Mouse (Mus musculus): ENCODE measurements around the gene Fbxo21.

Fbxo21 gene

GRCm38 (mm10) chr5:118047091-118047757 lies 70.7 kb downstream of the Fbxo21 start:
- no peak for DNase-seq

DNA sequence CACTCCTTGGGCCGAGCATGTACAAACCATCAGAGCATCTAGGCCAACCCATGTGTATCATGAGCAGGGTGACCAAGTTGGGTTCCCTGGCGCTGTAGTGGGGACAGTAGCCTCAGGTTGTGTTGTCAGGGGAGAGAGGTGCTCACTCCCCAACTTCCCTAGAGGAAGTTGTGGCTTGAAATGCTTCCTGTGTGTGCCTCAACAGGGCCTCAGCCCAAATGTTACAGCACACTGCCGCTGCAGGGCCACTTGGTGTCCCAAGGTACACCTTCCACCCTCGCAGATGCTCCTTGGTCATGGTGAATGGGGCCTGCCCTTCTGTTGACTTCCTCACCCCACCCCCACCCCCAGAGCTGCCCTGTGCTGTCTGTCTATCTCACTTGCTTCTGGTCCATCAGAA lies 71.9 kb downstream of the Fbxo21 start:
- DNase-seq = no peak

DNA sequence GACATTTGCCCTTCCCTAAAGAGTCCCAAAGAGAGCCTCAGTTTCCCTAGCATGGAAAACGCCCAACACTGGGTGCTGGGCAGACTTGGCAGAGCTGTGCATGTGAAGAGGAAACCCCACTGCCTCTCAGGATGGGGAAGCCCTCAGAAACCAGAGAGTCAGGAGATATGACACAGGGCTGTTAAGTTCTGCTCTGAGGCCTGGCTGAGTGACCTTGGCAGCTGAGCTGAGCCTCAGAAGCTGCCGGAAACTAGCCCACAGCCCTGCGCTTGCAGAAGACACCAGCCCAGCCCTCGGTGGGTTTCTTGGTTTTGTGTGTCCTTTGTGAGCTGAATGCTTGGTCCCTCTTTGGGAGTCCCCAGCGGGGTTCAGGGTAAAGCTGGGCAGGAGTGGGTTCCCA lies 72.4 kb downstream of the Fbxo21 start:
- DNase-seq = no peak

DNA sequence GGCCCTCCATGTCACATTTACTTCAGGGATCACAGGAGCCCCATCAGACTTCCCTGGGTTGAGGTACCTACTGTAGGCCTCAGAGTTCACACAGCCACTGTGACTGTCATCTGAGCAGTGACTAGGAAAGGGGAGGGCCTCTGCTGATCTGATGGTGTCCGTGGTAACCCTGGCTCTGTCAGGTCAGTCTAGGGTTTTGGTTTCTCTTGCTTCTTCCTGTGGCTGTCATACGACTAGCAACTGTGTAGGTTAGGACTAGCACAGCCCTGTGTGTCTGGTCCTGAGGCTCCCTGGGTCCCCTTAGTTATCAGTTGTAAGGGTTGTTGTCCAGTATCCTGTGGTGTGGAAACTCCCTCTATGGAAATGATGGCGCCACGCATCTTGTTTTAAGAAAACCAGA lies 74.2 kb downstream of the Fbxo21 start:
- no peak for DNase-seq

DNA sequence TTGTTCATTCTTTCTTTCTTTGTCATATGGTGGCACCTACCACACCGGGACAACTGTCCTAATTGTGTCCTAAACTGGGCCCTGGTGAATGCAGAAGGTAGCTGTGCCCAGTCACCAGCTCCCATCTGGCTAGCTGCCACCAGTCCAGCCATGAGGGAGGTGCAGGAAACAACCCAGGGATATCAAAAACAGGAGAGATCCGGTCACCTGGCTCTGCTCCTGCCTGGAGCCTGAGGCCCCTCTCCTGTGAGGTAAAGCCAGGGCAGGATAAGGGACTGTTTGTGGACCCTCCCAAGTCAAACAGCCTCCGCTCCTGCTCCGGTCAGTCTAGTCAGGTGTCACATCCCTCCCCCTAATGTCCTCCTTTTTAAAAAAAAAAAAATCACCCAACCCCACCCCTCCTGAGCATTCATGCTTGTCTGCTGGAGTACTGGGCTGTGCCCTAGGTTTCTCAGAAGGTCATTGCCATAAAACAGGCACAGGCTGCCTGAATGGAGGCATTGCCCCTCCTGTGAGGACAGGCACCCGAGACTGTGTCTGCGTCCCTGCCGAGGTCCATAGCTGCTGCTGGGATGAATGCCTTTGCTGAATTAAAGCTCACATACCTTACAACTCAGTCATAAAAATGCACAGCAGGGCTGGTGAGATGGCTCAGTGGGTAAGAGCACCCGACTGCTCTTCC lies 75.6 kb downstream of the Fbxo21 start:
- DNase-seq = no peak

- DNase-seq = peak; percentile 60
These were observed 76.7 kb downstream of the Fbxo21 start for GRCm38 (mm10) chr5:118053205-118053604.

- no peak for DNase-seq
These were observed 81.1 kb downstream of the Fbxo21 start for GRCm38 (mm10) chr5:118057508-118058111.

GRCm38 (mm10) chr5:118058858-118059257 lies 82.3 kb downstream of the Fbxo21 start:
- no peak for DNase-seq

DNA sequence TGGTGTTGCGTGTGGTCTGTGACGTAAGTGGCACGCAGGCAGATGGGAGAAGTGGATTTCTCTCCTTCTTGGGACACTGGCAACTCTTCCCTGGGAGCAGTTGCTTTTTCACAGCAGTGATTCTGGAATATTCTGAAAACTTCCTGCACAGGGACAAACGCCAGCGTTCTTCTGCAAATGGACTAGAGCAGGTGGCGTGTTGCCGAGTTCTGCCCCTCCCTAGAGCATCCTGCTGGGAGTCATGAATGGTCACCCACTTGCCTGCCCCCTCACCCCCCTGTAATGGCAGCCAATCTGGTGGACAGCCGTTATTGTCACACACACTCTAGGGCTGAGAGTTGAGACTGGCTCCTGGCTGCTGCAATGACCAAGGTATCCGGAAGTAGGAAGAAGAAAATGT lies 83.1 kb downstream of the Fbxo21 start:
- no peak for DNase-seq

Data from right cerebral cortex, adult 18-20 months (tissue).